Mouse (Mus musculus) NIH3T3 (cell line): Measurements from ENCODE around the gene Sh2b2.

Experiments used
- DNase-seq: peaks from one replicate; pipeline ENCODE4 v3.0.0-alpha.2; 2012; ENCODE audit warnings: low read depth

Gene Sh2b2

GRCm38 (mm10) chr5:136182049-136182448 is 64.3 kb downstream of the Sh2b2 start:
- DNase-seq: no peak

- DNase-seq: no peak
Measured at GRCm38 (mm10) chr5:136181197-136181596, 65.2 kb downstream of the Sh2b2 start.

GRCm38 (mm10) chr5:136179594-136179993 is 66.8 kb downstream of the Sh2b2 start:
- DNase-seq: no peak

- peak; percentile 40 for DNase-seq
Measured at GRCm38 (mm10) chr5:136173606-136174463, 72.5 kb downstream of the Sh2b2 start.

- DNase-seq: no peak
Measured at GRCm38 (mm10) chr5:136172939-136173338, 73.4 kb downstream of the Sh2b2 start.

- peak; percentile 43 for DNase-seq
Measured at GRCm38 (mm10) chr5:136171363-136172341, 74.7 kb downstream of the Sh2b2 start.

GRCm38 (mm10) chr5:136170512-136171362 is 75.6 kb downstream of the Sh2b2 start, which contains the start of gene Orai2:
TSS of gene Orai2 (minus strand) at chr5:136170713.
- peak; percentile 83 for DNase-seq

GRCm38 (mm10) chr5:136169626-136170511 is 76.5 kb downstream of the Sh2b2 start:
- peak; percentile 40 for DNase-seq
